Mouse (Mus musculus): ENCODE measurements around the gene Tmem231. TPM values are rescaled to one million over a fixed set of nuclear protein-coding genes. Genes with fewer than 3 reads are reported as not detected.

Tmem231 gene
- polyA plus RNA-seq, 1 experiment from 2014 or later: 15.8 TPM

Other genes starting within 250 kb of the Tmem231 start
- not detected in 2 replicates for gene Ctrb1, start 242.9 kb downstream of the Tmem231 start, polyA plus RNA-seq (2014; fragmentation: Nextera tagmentation; extraction: Ambion mirVana)
- 34.9 and 35.3 TPM in 2 replicates for gene Bcar1, start 190.1 kb downstream of the Tmem231 start, polyA plus RNA-seq (2014; fragmentation: Nextera tagmentation; extraction: Ambion mirVana)
- 202 and 203 TPM in 2 replicates for gene Cfdp1, start 79.6 kb downstream of the Tmem231 start, polyA plus RNA-seq (2014; fragmentation: Nextera tagmentation; extraction: Ambion mirVana)
- 3.6 and 4.1 TPM in 2 replicates for gene Tmem170, start 57.1 kb downstream of the Tmem231 start, polyA plus RNA-seq (2014; fragmentation: Nextera tagmentation; extraction: Ambion mirVana)
- gene Chst5, start 23.4 kb downstream of the Tmem231 start, polyA plus RNA-seq (2014; fragmentation: Nextera tagmentation; extraction: Ambion mirVana): 4.7 and 5.4 TPM in 2 replicates
- gene Gabarapl2, start 6.8 kb upstream of the Tmem231 start, polyA plus RNA-seq (2014; fragmentation: Nextera tagmentation; extraction: Ambion mirVana): 168 and 182 TPM in 2 replicates
- gene Adat1, start 58.4 kb upstream of the Tmem231 start, polyA plus RNA-seq (2014; fragmentation: Nextera tagmentation; extraction: Ambion mirVana): 4.9 and 6.4 TPM in 2 replicates
- 192 and 207 TPM in 2 replicates for gene Kars, start 77.4 kb upstream of the Tmem231 start, polyA plus RNA-seq (2014; fragmentation: Nextera tagmentation; extraction: Ambion mirVana)
- 16.4 TPM in 2 replicates for gene Terf2ip, start 77.5 kb upstream of the Tmem231 start, polyA plus RNA-seq (2014; fragmentation: Nextera tagmentation; extraction: Ambion mirVana)
- 0.54 and 0.57 TPM in 2 replicates for gene Gm6793, start 81.2 kb upstream of the Tmem231 start, polyA plus RNA-seq (2014; fragmentation: Nextera tagmentation; extraction: Ambion mirVana)